Mouse (Mus musculus) liver, embryonic 11.5 days (tissue): ENCODE measurements at regions not wholly inside any gene's neighbourhood (a gene's known extent, or its start where the extent isn't known, plus 50 kb on each side); places are given as distances from the start of the nearest gene placed in this dataset.

Experiments used
- ATAC-seq: fragments of 200-750 bp; cut with Nextera tagmentation; replicated peaks from 2 replicates; pipeline ENCODE4 v1.8.0; 2017; ENCODE audit warnings: moderate number of reproducible peaks, mild to moderate bottlenecking, moderate TSS enrichment, moderate library complexity; ENCODE audit not compliant: low FRiP score
- DNase-seq: peaks from one replicate; pipeline ENCODE4 v3.0.0-alpha.2; 2017; ENCODE audit warnings: low spot score
- H3K27ac ChIP-seq: fragments of 300-500 bp; sonication (generic); 2 replicates; pipeline ENCODE4 v1.5.1; 2014; ENCODE audit warnings: mild to moderate bottlenecking, low read depth, low read length, control low read depth
- H3K27me3 ChIP-seq: fragments of 300-500 bp; sonication (generic); replicated peaks from 2 replicates; pipeline ENCODE4 v1.6.1; 2014; ENCODE audit warnings: low read length, mixed read lengths; ENCODE audit not compliant: control insufficient read depth, insufficient read depth
- H3K36me3 ChIP-seq: fragments of 300-500 bp; sonication (generic); 2 replicates; pipeline ENCODE4 v1.6.1; 2014; ENCODE audit warnings: mild to moderate bottlenecking, low read length, moderate library complexity, mixed read lengths; ENCODE audit not compliant: control insufficient read depth, insufficient read depth
- H3K4me1 ChIP-seq: fragments of 300-500 bp; sonication (generic); replicated peaks from 2 replicates; pipeline ENCODE4 v1.6.1; 2014; ENCODE audit warnings: low read length, mixed read lengths; ENCODE audit not compliant: control insufficient read depth, insufficient read depth
- H3K4me2 ChIP-seq: fragments of 300-500 bp; sonication (generic); 2 replicates; pipeline ENCODE4 v1.6.1; 2014; ENCODE audit warnings: mild to moderate bottlenecking, control low read depth, moderate library complexity
- H3K4me3 ChIP-seq: fragments of 300-500 bp; sonication (generic); 2 replicates; pipeline ENCODE4 v1.5.1; 2014; ENCODE audit warnings: low read depth, low read length, control low read depth
- H3K9ac ChIP-seq: fragments of 300-500 bp; sonication (generic); 2 replicates; pipeline ENCODE4 v1.6.1; 2014; ENCODE audit warnings: low read depth, low read length, control low read depth
- H3K9me3 ChIP-seq: fragments of 300-500 bp; sonication (generic); 2 replicates; pipeline ENCODE4 v1.6.1; 2016; ENCODE audit warnings: low read length, inconsistent platforms, mixed read lengths; ENCODE audit not compliant: control insufficient read depth
- WGBS: fragments of 180-500 bp; shearing (Covaris S2); extraction: QIAGEN DNeasy Blood & Tissue Kit; methylation state at CpG from one replicate; pipeline ENCODE4 v1.1.7; 2014; 5-methylcytosine and 5-hydroxymethylcytosine counted together

- Histone ChIP-seq H3K9me3 (no peaks in the 10 kb centered on the region), H3K4me3 (no peak overlapping the region), H3K4me2 (no peak overlapping the region), H3K27ac (no peak overlapping the region), H3K9ac (no peak overlapping the region), H3K27me3 (no peaks in the 10 kb centered on the region), H3K4me1 (no peaks in the 10 kb centered on the region), H3K36me3 (no peaks in the 10 kb centered on the region)
- ATAC-seq (no peak), DNase-seq (no peak)
- WGBS: 56% methylated on average over 4 of the region's 4 CpGs
Measured at GRCm38 (mm10) chr7:137864912-137865311, 427.5 kb downstream of the Glrx3 start.

GRCm38 (mm10) chr7:137865457-137865856 lies 428.0 kb downstream of the Glrx3 start:
- Histone ChIP-seq H3K27ac (no peak overlapping the region), H3K36me3 (no peaks in the 10 kb centered on the region), H3K9me3 (no peaks in the 10 kb centered on the region), H3K4me3 (no peak overlapping the region), H3K4me2 (no peak overlapping the region), H3K27me3 (no peaks in the 10 kb centered on the region), H3K9ac (no peak overlapping the region), H3K4me1 (no peaks in the 10 kb centered on the region)
- no peak for ATAC-seq
- DNase-seq: no peak
- WGBS: 56% methylated on average over 7 of the region's 7 CpGs

GRCm38 (mm10) chr7:137866880-137867279 lies 429.5 kb downstream of the Glrx3 start:
- Histone ChIP-seq H3K4me3 (no peak overlapping the region), H3K9ac (no peak overlapping the region), H3K4me1 (no peaks in the 10 kb centered on the region), H3K27ac (no peak overlapping the region), H3K36me3 (no peaks in the 10 kb centered on the region), H3K9me3 (no peaks in the 10 kb centered on the region), H3K4me2 (no peak overlapping the region), H3K27me3 (no peaks in the 10 kb centered on the region)
- 81% methylated on average over 6 of the region's 6 CpGs for WGBS
- no peak for DNase-seq
- no peak for ATAC-seq

- ATAC-seq (no peak), DNase-seq (no peak)
- no peak overlapping the region for H3K27ac ChIP-seq
- H3K4me3 ChIP-seq: no peak overlapping the region
- no peaks in the 10 kb centered on the region for H3K27me3 ChIP-seq
- H3K9me3 ChIP-seq: no peaks in the 10 kb centered on the region
- H3K36me3 ChIP-seq: no peaks in the 10 kb centered on the region
- no peak overlapping the region for H3K4me2 ChIP-seq
- H3K4me1 ChIP-seq: no peaks in the 10 kb centered on the region
- no peak overlapping the region for H3K9ac ChIP-seq
- WGBS: 84% methylated on average over 3 of the region's 3 CpGs
Measured at GRCm38 (mm10) chr7:137868501-137868900, 431.1 kb downstream of the Glrx3 start.

GRCm38 (mm10) chr7:137875306-137875705 lies 437.9 kb downstream of the Glrx3 start:
- DNase-seq (no peak), ATAC-seq (no peak)
- no peak overlapping the region for H3K4me2 ChIP-seq
- no peak overlapping the region for H3K9ac ChIP-seq
- H3K4me3 ChIP-seq: no peak overlapping the region
- no peaks in the 10 kb centered on the region for H3K27me3 ChIP-seq
- H3K4me1 ChIP-seq: no peaks in the 10 kb centered on the region
- no peaks in the 10 kb centered on the region for H3K9me3 ChIP-seq
- no peak overlapping the region for H3K27ac ChIP-seq
- WGBS: 90% methylated on average over 2 of the region's 2 CpGs
- H3K36me3 ChIP-seq: no peaks in the 10 kb centered on the region

- Histone ChIP-seq H3K36me3 (no peaks in the 10 kb centered on the region), H3K9ac (no peak overlapping the region), H3K9me3 (no peaks in the 10 kb centered on the region; the same call in 1 of the 2 replicates), H3K4me2 (no peak overlapping the region), H3K4me1 (no peaks in the 10 kb centered on the region), H3K27me3 (no peaks in the 10 kb centered on the region), H3K27ac (no peak overlapping the region), H3K4me3 (no peak overlapping the region)
- ATAC-seq (no peak), DNase-seq (no peak)
- 89% methylated on average over 12 of the region's 12 CpGs for WGBS
Measured at GRCm38 (mm10) chr7:137879296-137879695, 441.9 kb downstream of the Glrx3 start.

GRCm38 (mm10) chr7:137882876-137883275 lies 445.5 kb downstream of the Glrx3 start:
- H3K9me3 ChIP-seq: no peaks in the 10 kb centered on the region; the same call in 1 of the 2 replicates
- H3K4me2 ChIP-seq: no peak overlapping the region
- no peaks in the 10 kb centered on the region for H3K27me3 ChIP-seq
- H3K36me3 ChIP-seq: no peaks in the 10 kb centered on the region
- WGBS: 59% methylated on average over 5 of the region's 5 CpGs
- H3K4me3 ChIP-seq: no peak overlapping the region
- DNase-seq (no peak), ATAC-seq (no peak)
- H3K9ac ChIP-seq: no peak overlapping the region
- no peaks in the 10 kb centered on the region for H3K4me1 ChIP-seq
- no peak overlapping the region for H3K27ac ChIP-seq

GRCm38 (mm10) chr7:137883701-137884100 lies 446.3 kb downstream of the Glrx3 start:
- ATAC-seq: no peak
- H3K4me3 ChIP-seq: no peak overlapping the region
- no peaks in the 10 kb centered on the region for H3K36me3 ChIP-seq
- no peaks in the 10 kb centered on the region; the same call in 1 of the 2 replicates for H3K9me3 ChIP-seq
- no peaks in the 10 kb centered on the region for H3K27me3 ChIP-seq
- H3K4me1 ChIP-seq: no peaks in the 10 kb centered on the region
- WGBS: 73% methylated on average over 4 of the region's 4 CpGs
- no peak for DNase-seq
- no peak overlapping the region for H3K27ac ChIP-seq
- no peak overlapping the region for H3K4me2 ChIP-seq
- no peak overlapping the region for H3K9ac ChIP-seq

GRCm38 (mm10) chr7:137885146-137885545 lies 447.7 kb downstream of the Glrx3 start:
- H3K36me3 ChIP-seq: no peaks in the 10 kb centered on the region
- no peak overlapping the region for H3K4me2 ChIP-seq
- H3K9ac ChIP-seq: no peak overlapping the region
- H3K9me3 ChIP-seq: no peaks in the 10 kb centered on the region; the same call in 1 of the 2 replicates
- H3K4me3 ChIP-seq: no peak overlapping the region
- no peaks in the 10 kb centered on the region for H3K27me3 ChIP-seq
- ATAC-seq (no peak), DNase-seq (no peak)
- WGBS: 77% methylated on average over 8 of the region's 8 CpGs
- no peak overlapping the region for H3K27ac ChIP-seq
- H3K4me1 ChIP-seq: no peaks in the 10 kb centered on the region
